Mouse (Mus musculus) limb, embryonic 13.5 days (tissue): Measurements from ENCODE around the gene Sart1. TPM values are rescaled to one million over a fixed set of nuclear protein-coding genes. Genes with fewer than 3 reads are reported as not detected.
A peak's percentile ranks its signal among the peaks of the same experiment; 100 is the strongest.

Experiments used
- ATAC-seq: fragments of 200-750 bp; cut with Nextera tagmentation; 2 replicates; pipeline ENCODE4 v1.8.0; 2017; ENCODE audit warnings: low read depth, moderate number of reproducible peaks, moderate TSS enrichment; ENCODE audit not compliant: low FRiP score
- H3K27ac ChIP-seq: fragments of 300-500 bp; sonication (generic); 2 replicates; pipeline ENCODE4 v1.5.1; 2015; ENCODE audit warnings: inconsistent platforms, mild to moderate bottlenecking, moderate library complexity
- H3K27me3 ChIP-seq: fragments of 300-500 bp; sonication (generic); 2 replicates; pipeline ENCODE4 v1.6.1; 2015; ENCODE audit warnings: mild to moderate bottlenecking, inconsistent platforms
- H3K36me3 ChIP-seq: fragments of 300-500 bp; sonication (generic); 2 replicates; pipeline ENCODE4 v1.6.1; 2015; ENCODE audit warnings: inconsistent platforms, mild to moderate bottlenecking, moderate library complexity
- H3K4me1 ChIP-seq: fragments of 300-500 bp; sonication (generic); 2 replicates; pipeline ENCODE4 v1.6.1; 2015; ENCODE audit warnings: inconsistent platforms
- H3K4me2 ChIP-seq: fragments of 300-500 bp; sonication (generic); replicated peaks from 2 replicates; pipeline ENCODE4 v1.6.1; 2015; ENCODE audit warnings: inconsistent platforms, mild to moderate bottlenecking, moderate library complexity
- H3K4me3 ChIP-seq: fragments of 300-500 bp; sonication (generic); 2 replicates; pipeline ENCODE4 v1.5.1; 2015; ENCODE audit warnings: moderate library complexity, mild to moderate bottlenecking, inconsistent platforms
- H3K9ac ChIP-seq: fragments of 300-500 bp; sonication (generic); 2 replicates; pipeline ENCODE4 v1.6.1; 2015; ENCODE audit warnings: mild to moderate bottlenecking, inconsistent platforms
- H3K9me3 ChIP-seq: fragments of 300-500 bp; sonication (generic); 2 replicates; pipeline ENCODE4 v1.6.1; 2016; ENCODE audit warnings: inconsistent platforms
- WGBS: fragments of 180-500 bp; shearing (Covaris S2); methylation state at CpG from one replicate; pipeline ENCODE4 v1.1.7; 2015; 5-methylcytosine and 5-hydroxymethylcytosine counted together
- polyA plus RNA-seq: library from polyadenylated mRNA; unstranded; fragments of >200 nt; fragmentation: Nextera tagmentation; extraction: Ambion mirVana; gene quantifications from 2 replicates; pipeline ENCODE4 v1.2.1, GENCODE M21; 2015

Gene Sart1
- polyA plus RNA-seq, 1 experiment from 2014 or later, result 84.8 TPM

GRCm38 (mm10) chr19:5337975-5338374 lies 50.5 kb downstream of the Sart1 start:
- no peak overlapping the region for H3K4me2 ChIP-seq
- 20% methylated on average over 5 of the region's 5 CpGs for WGBS

DNA sequence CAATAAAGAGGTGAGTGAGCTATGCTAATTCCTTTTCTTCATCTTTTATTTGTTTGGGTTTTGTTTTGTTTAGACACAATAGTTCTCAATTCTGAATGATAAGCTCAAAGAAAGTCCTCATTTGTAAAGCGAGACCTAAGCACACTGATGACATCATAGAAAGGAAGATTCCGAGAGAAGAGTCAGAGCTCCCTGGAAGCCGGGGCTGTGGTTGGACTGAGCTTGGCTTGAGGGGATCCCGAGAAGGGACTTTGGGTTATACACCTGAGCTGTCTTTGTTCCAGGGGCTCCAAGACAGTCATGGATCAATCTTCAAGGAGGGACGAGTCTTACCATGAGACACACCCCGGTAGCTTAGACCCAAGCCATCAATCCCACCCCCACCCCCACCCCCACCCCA lies 53.1 kb downstream of the Sart1 start, which contains the start of gene Catsper1:
Catsper1 (plus strand) TSS at position 301 of the 400 bp plus-strand sequence.
- H3K4me3 ChIP-seq, result no peak within 1 kb of the TSS
- H3K27ac ChIP-seq, result no peak within 1 kb of the TSS
- H3K9ac ChIP-seq, result 0 out of 2 replicates have a peak within 1 kb of the TSS, but pooled peaks have one; percentile 13
- no peaks in the 10 kb centered on the region for H3K36me3 ChIP-seq
- 92% methylated on average over 6 of the region's 6 CpGs for WGBS
- H3K4me2 ChIP-seq, result no peak within 1 kb of the TSS
- no peak for ATAC-seq
- no peaks in the 10 kb centered on the region for H3K4me1 ChIP-seq
- H3K27me3 ChIP-seq, result no peaks in the 10 kb centered on the region
- no peaks in the 10 kb centered on the region for H3K9me3 ChIP-seq

More at GRCm38 (mm10) chr19:5337975-5338374, 50.5 kb downstream of the Sart1 start:
- no peak for ATAC-seq
- no peaks in the 10 kb centered on the region for H3K4me1 ChIP-seq
- no peaks in the 10 kb centered on the region for H3K27me3 ChIP-seq
- H3K27ac ChIP-seq, result no peak overlapping the region
- H3K9ac ChIP-seq, result no peak overlapping the region
- H3K36me3 ChIP-seq, result no peaks in the 10 kb centered on the region
- no peaks in the 10 kb centered on the region for H3K9me3 ChIP-seq
- no peak overlapping the region for H3K4me3 ChIP-seq

GRCm38 (mm10) chr19:5334741-5335140 lies 53.8 kb downstream of the Sart1 start:
- 63% methylated on average over 5 of the region's 5 CpGs for WGBS

GRCm38 (mm10) chr19:5327970-5328369 lies 60.5 kb downstream of the Sart1 start:
- H3K27me3 ChIP-seq, result no peaks in the 10 kb centered on the region
- WGBS, result 73% methylated on average over 19 of the region's 19 CpGs
- ATAC-seq, result no peak
- no peaks in the 10 kb centered on the region for H3K9me3 ChIP-seq
- no peak overlapping the region for H3K4me2 ChIP-seq
- no peaks in the 10 kb centered on the region for H3K4me1 ChIP-seq
- H3K36me3 ChIP-seq, result no peaks in the 10 kb centered on the region
- no peak overlapping the region for H3K9ac ChIP-seq
- H3K27ac ChIP-seq, result no peak overlapping the region
- no peak overlapping the region for H3K4me3 ChIP-seq

More at GRCm38 (mm10) chr19:5334741-5335140, 53.8 kb downstream of the Sart1 start:
- no peak for ATAC-seq
- no peak overlapping the region for H3K4me3 ChIP-seq
- H3K27me3 ChIP-seq, result no peaks in the 10 kb centered on the region
- no peaks in the 10 kb centered on the region for H3K36me3 ChIP-seq
- H3K4me1 ChIP-seq, result no peaks in the 10 kb centered on the region
- no peaks in the 10 kb centered on the region for H3K9me3 ChIP-seq
- no peak overlapping the region for H3K4me2 ChIP-seq
- no peak overlapping the region for H3K27ac ChIP-seq
- 0 out of 2 replicates have a peak overlapping the region, but pooled peaks have one; percentile 13 for H3K9ac ChIP-seq

Other genes starting within 250 kb of the Sart1 start
- 26.7 and 28.9 TPM in 2 replicates for gene Pacs1, start 115.6 kb downstream of the Sart1 start, polyA plus RNA-seq
- 393 and 399 TPM in 2 replicates for gene Sf3b2, start 93.2 kb downstream of the Sart1 start, polyA plus RNA-seq
- gene Gal3st3, start 90.4 kb downstream of the Sart1 start, polyA plus RNA-seq, result 9.3 and 9.7 TPM in 2 replicates
- gene Catsper1, start 53.0 kb downstream of the Sart1 start, polyA plus RNA-seq, result not detected in 2 replicates
- gene Cst6, start 39.1 kb downstream of the Sart1 start, polyA plus RNA-seq, result 1.2 and 1.9 TPM in 2 replicates
- 54.9 and 62.3 TPM in 2 replicates for gene Eif1ad, start 22.0 kb downstream of the Sart1 start, polyA plus RNA-seq
- gene Banf1, start 21.5 kb downstream of the Sart1 start, polyA plus RNA-seq, result 442 and 445 TPM in 2 replicates
- 0.15 and 0.31 TPM in 2 replicates for gene Tsga10ip, start 13.8 kb upstream of the Sart1 start, polyA plus RNA-seq
- 301 and 336 TPM in 2 replicates for gene Drap1, start 36.3 kb upstream of the Sart1 start, polyA plus RNA-seq
- gene AI837181, start 36.4 kb upstream of the Sart1 start, polyA plus RNA-seq, result 74.6 and 77.9 TPM in 2 replicates
- gene Fosl1, start 58.8 kb upstream of the Sart1 start, polyA plus RNA-seq, result not detected in 2 replicates
- gene Ccdc85b, start 69.2 kb upstream of the Sart1 start, polyA plus RNA-seq, result 6.2 and 7.0 TPM in 2 replicates
- gene Fibp, start 71.9 kb upstream of the Sart1 start, polyA plus RNA-seq, result 129 and 131 TPM in 2 replicates
- gene Ctsw, start 79.8 kb upstream of the Sart1 start, polyA plus RNA-seq, result 1.7 and 2.3 TPM in 2 replicates
- gene Efemp2, start 85.3 kb upstream of the Sart1 start, polyA plus RNA-seq, result 209 and 216 TPM in 2 replicates
- 40.5 and 42.8 TPM in 2 replicates for gene Mus81, start 99.7 kb upstream of the Sart1 start, polyA plus RNA-seq
- gene Cfl1, start 101.8 kb upstream of the Sart1 start, polyA plus RNA-seq, result 2,537 and 2,628 TPM in 2 replicates
- not detected in 2 replicates for gene 1700020D05Rik, start 115.1 kb upstream of the Sart1 start, polyA plus RNA-seq
- 12.1 and 13.4 TPM in 2 replicates for gene Snx32, start 121.8 kb upstream of the Sart1 start, polyA plus RNA-seq
- gene Ovol1, start 171.9 kb upstream of the Sart1 start, polyA plus RNA-seq, result 1.7 and 3.0 TPM in 2 replicates
- gene Ap5b1, start 179.3 kb upstream of the Sart1 start, polyA plus RNA-seq, result 2.3 and 2.7 TPM in 2 replicates
- 143 and 144 TPM in 2 replicates for gene Rnaseh2c, start 213.2 kb upstream of the Sart1 start, polyA plus RNA-seq
- gene Kat5, start 221.5 kb upstream of the Sart1 start, polyA plus RNA-seq, result 61.5 and 62.7 TPM in 2 replicates
- 47.6 and 48.5 TPM in 2 replicates for gene Rela, start 248.8 kb upstream of the Sart1 start, polyA plus RNA-seq